Mouse (Mus musculus) ovary, adult 18-20 months (tissue): ENCODE data around the gene Rpl23a.
"Not testable (repeated sequence)": the region's sequence is repeated elsewhere in the genome, so short reads cannot be mapped to it uniquely, and the experiment has no call there.

Experiments used
- DNase-seq: peaks from one replicate; pipeline ENCODE4 v3.0.0; 2022; ENCODE audit warnings: low spot score, mixed read lengths

Gene Rpl23a

GRCm38 (mm10) chr11:78184702-78185101 lies 1.3 kb upstream of the Rpl23a start:
- DNase-seq: not testable (repeated sequence)

GRCm38 (mm10) chr11:78183884-78184514 lies 615 bp upstream of the Rpl23a start:
- no peak for DNase-seq

- DNase-seq: no peak
Measured at GRCm38 (mm10) chr11:78182450-78182849, 934 bp downstream of the Rpl23a start.

- DNase-seq: no peak
Measured at GRCm38 (mm10) chr11:78181830-78182357, 1.5 kb downstream of the Rpl23a start.

GRCm38 (mm10) chr11:78180081-78180761 lies 3.2 kb downstream of the Rpl23a start:
- no peak for DNase-seq

GRCm38 (mm10) chr11:78179438-78179999 lies 3.9 kb downstream of the Rpl23a start:
- no peak for DNase-seq

GRCm38 (mm10) chr11:78178859-78179437 lies 4.4 kb downstream of the Rpl23a start:
- DNase-seq: peak; percentile 62

- peak; percentile 93 for DNase-seq
Measured at GRCm38 (mm10) chr11:78177903-78178858, 5.2 kb downstream of the Rpl23a start.

GRCm38 (mm10) chr11:78177437-78177836 lies 5.9 kb downstream of the Rpl23a start:
- no peak for DNase-seq

- no peak for DNase-seq
Measured at GRCm38 (mm10) chr11:78176905-78177331, 6.5 kb downstream of the Rpl23a start.

GRCm38 (mm10) chr11:78176402-78176862 lies 7.0 kb downstream of the Rpl23a start, which contains the start of the genes Nek8 and Tlcd1:
Nek8 (minus strand) TSS chr11:78176675.
Tlcd1 (plus strand) TSS chr11:78176711.
- peak; percentile 81 for DNase-seq

GRCm38 (mm10) chr11:78175771-78176401 lies 7.5 kb downstream of the Rpl23a start:
- peak; percentile 92 for DNase-seq

GRCm38 (mm10) chr11:78174506-78174905 lies 8.9 kb downstream of the Rpl23a start:
- DNase-seq: no peak

GRCm38 (mm10) chr11:78172748-78173383 lies 10.5 kb downstream of the Rpl23a start:
- no peak for DNase-seq

- no peak for DNase-seq
Measured at GRCm38 (mm10) chr11:78172034-78172747, 11.2 kb downstream of the Rpl23a start.

- no peak for DNase-seq
Measured at GRCm38 (mm10) chr11:78171328-78171727, 12.1 kb downstream of the Rpl23a start.

GRCm38 (mm10) chr11:78170306-78170705 lies 13.1 kb downstream of the Rpl23a start:
- no peak for DNase-seq

GRCm38 (mm10) chr11:78168541-78169468 lies 14.6 kb downstream of the Rpl23a start:
- DNase-seq: no peak
